Mouse (Mus musculus) kidney, embryonic 15.5 days (tissue): ENCODE measurements at regions not wholly inside any gene's neighbourhood (a gene's known extent, or its start where the extent isn't known, plus 50 kb on each side); places are given as distances from the start of the nearest gene placed in this dataset.

ENCODE experiments used
- ATAC-seq: fragments of 200-750 bp; cut with Nextera tagmentation; replicated peaks from 2 replicates; pipeline ENCODE4 v1.8.0; 2017; ENCODE audit warnings: moderate TSS enrichment; ENCODE audit not compliant: low FRiP score
- H3K27ac ChIP-seq: fragments of 300-500 bp; sonication (generic); 2 replicates; pipeline ENCODE4 v1.5.1; 2015; ENCODE audit warnings: mild to moderate bottlenecking, inconsistent platforms
- H3K27me3 ChIP-seq: fragments of 300-500 bp; sonication (generic); 2 replicates; pipeline ENCODE4 v1.6.1; 2015; ENCODE audit warnings: inconsistent platforms
- H3K36me3 ChIP-seq: fragments of 300-500 bp; sonication (generic); 2 replicates; pipeline ENCODE4 v1.6.1; 2015; ENCODE audit warnings: inconsistent platforms
- H3K4me1 ChIP-seq: fragments of 300-500 bp; sonication (generic); 2 replicates; pipeline ENCODE4 v1.6.1; 2015; ENCODE audit warnings: inconsistent platforms
- H3K4me2 ChIP-seq: fragments of 300-500 bp; sonication (generic); 2 replicates; pipeline ENCODE4 v1.6.1; 2015; ENCODE audit warnings: moderate library complexity, mild to moderate bottlenecking, inconsistent platforms
- H3K4me3 ChIP-seq: fragments of 300-500 bp; sonication (generic); replicated peaks from 2 replicates; pipeline ENCODE4 v1.5.1; 2015; ENCODE audit warnings: mild to moderate bottlenecking, inconsistent platforms
- H3K9ac ChIP-seq: fragments of 300-500 bp; sonication (generic); 2 replicates; pipeline ENCODE4 v1.6.1; 2015; ENCODE audit warnings: mild to moderate bottlenecking, inconsistent platforms
- H3K9me3 ChIP-seq: fragments of 300-500 bp; sonication (generic); replicated peaks from 2 replicates; pipeline ENCODE4 v1.6.1; 2016; ENCODE audit warnings: inconsistent platforms
- WGBS: fragments of 180-500 bp; shearing (Covaris S2); methylation state at CpG from one replicate; pipeline ENCODE4 v1.1.7; 2015; ENCODE audit warnings: mixed read lengths; 5-methylcytosine and 5-hydroxymethylcytosine counted together

GRCm38 (mm10) chr10:96685991-96686601 is 69.3 kb downstream of the Btg1 start:
- H3K4me1 ChIP-seq: peaks cover 36% of the 10 kb centered on the region
- H3K4me2 ChIP-seq: no peak overlapping the region
- H3K9ac ChIP-seq: no peak overlapping the region
- H3K36me3 ChIP-seq: no peaks in the 10 kb centered on the region
- H3K4me3 ChIP-seq: no peak overlapping the region
- H3K27ac ChIP-seq: peak overlapping the region; percentile 78
- no peaks in the 10 kb centered on the region for H3K9me3 ChIP-seq
- WGBS: 19% methylated on average over 5 of the region's 5 CpGs
- no peak; the same call in 1 of the 2 replicates for ATAC-seq
- H3K27me3 ChIP-seq: no peaks in the 10 kb centered on the region

DNA sequence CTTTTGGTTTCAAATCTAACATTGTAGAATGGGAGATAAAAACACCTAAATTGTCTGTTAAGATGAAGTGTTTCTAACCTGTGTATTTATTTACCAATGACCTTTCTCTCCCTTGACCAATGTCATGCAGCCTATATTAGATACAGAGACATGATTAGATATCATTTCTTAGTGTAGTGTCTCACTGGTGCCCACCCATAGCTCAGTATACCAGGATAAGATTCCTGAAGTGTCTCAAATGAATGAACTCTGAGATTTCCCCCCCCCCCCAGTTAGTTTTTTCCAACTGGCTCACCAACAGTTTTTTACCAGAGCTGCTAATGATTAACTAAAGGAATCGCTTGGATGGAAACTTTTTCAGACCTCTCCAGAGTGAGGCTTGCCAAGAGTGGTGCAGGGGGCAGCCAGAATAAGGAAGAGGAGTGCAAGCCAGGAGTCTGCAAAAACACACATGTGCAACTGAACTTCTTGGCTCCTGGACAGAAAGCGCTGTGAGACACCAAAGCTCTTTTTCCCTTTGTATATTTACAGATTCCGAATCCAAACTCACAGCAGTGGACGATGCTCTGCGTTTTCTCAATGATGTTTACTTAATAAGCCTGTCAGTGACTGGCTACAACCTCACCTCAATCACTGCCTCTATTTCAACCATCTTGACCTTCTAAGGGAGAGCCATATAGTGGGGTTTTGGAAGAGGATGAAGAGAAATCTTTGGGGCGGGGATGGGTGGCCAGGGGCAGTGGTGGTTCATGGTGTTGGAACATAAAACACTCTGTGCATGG is 70.0 kb downstream of the Btg1 start:
- peak overlapping the region; percentile 78 for H3K27ac ChIP-seq
- H3K36me3 ChIP-seq: no peaks in the 10 kb centered on the region
- 49% methylated on average over 6 of the region's 6 CpGs for WGBS
- no peaks in the 10 kb centered on the region for H3K9me3 ChIP-seq
- no peak overlapping the region for H3K9ac ChIP-seq
- H3K4me2 ChIP-seq: no peak overlapping the region
- no peak overlapping the region for H3K4me3 ChIP-seq
- no peaks in the 10 kb centered on the region for H3K27me3 ChIP-seq
- H3K4me1 ChIP-seq: peaks cover 40% of the 10 kb centered on the region
- peak; percentile 94 for ATAC-seq

DNA sequence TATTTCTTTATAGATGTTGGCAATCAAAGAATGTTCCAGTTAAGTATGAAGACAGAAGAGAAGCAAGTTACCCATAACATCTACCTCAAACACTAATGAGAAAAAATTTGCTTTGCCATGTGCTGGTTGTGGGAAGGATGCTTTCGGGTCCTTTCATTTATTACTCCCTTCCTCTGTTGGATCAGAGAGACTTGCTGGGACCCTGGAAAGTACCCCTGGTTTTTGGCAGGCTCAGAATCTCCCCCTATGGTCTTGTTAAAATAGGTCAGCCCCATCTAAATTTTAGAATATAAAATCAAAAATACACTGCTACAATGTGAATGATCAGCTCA is 70.6 kb downstream of the Btg1 start:
- Histone ChIP-seq H3K4me2 (no peak overlapping the region), H3K36me3 (no peaks in the 10 kb centered on the region), H3K4me3 (no peak overlapping the region), H3K4me1 (peaks cover 40% of the 10 kb centered on the region), H3K9ac (no peak overlapping the region), H3K9me3 (no peaks in the 10 kb centered on the region), H3K27ac (peak overlapping the region; percentile 78), H3K27me3 (no peaks in the 10 kb centered on the region)
- WGBS: 94% methylated on average over 1 of the region's 1 CpGs
- no peak for ATAC-seq

GRCm38 (mm10) chr10:96689976-96690867 is 73.4 kb downstream of the Btg1 start:
- Histone ChIP-seq H3K9me3 (no peaks in the 10 kb centered on the region), H3K27me3 (no peaks in the 10 kb centered on the region), H3K4me3 (no peak overlapping the region), H3K36me3 (no peaks in the 10 kb centered on the region), H3K4me1 (peaks cover 40% of the 10 kb centered on the region), H3K4me2 (no peak overlapping the region), H3K27ac (peak overlapping the region; percentile 66), H3K9ac (no peak overlapping the region)
- no peak for ATAC-seq
- 54% methylated on average over 11 of the region's 11 CpGs for WGBS

- Histone ChIP-seq H3K4me1 (peaks cover 35% of the 10 kb centered on the region), H3K9me3 (no peaks in the 10 kb centered on the region), H3K4me2 (no peak overlapping the region), H3K36me3 (no peaks in the 10 kb centered on the region), H3K4me3 (no peak overlapping the region), H3K27ac (peak overlapping the region; percentile 66), H3K27me3 (no peaks in the 10 kb centered on the region), H3K9ac (no peak overlapping the region)
- no peak for ATAC-seq
- WGBS: 26% methylated on average over 2 of the region's 2 CpGs
These were observed 74.1 kb downstream of the Btg1 start for GRCm38 (mm10) chr10:96690868-96691302.

DNA sequence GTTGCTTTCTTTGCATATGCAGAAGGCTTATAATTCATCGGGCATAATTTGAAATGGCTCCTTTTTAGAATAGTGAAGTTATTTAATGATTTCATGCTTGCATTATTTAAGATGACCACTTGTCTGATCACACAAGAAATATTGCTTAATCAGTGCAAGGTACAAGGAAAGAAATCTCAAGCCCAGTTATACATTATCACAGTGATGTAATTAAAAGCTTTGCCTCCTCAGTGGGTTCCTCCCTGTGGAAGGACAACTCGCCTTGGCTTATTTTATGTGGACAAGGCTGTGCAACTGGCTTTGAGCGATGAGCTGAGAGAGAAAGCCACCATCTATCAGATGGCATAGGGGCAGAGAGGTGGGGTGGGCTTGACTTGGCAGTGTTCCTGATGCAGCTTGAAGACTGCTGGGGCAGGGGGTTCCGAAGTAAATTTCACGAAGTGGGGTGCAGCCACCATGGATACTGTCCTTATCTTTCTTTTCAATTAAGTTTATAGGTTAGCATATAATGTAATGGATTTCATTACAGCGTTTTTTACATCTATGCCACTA is 74.6 kb downstream of the Btg1 start:
- H3K4me3 ChIP-seq: no peak overlapping the region
- H3K9me3 ChIP-seq: no peaks in the 10 kb centered on the region
- no peak for ATAC-seq
- H3K27ac ChIP-seq: no peak overlapping the region
- no peaks in the 10 kb centered on the region for H3K36me3 ChIP-seq
- peaks cover 30% of the 10 kb centered on the region for H3K4me1 ChIP-seq
- no peaks in the 10 kb centered on the region for H3K27me3 ChIP-seq
- 75% methylated on average over 6 of the region's 6 CpGs for WGBS
- no peak overlapping the region for H3K4me2 ChIP-seq
- no peak overlapping the region for H3K9ac ChIP-seq

DNA sequence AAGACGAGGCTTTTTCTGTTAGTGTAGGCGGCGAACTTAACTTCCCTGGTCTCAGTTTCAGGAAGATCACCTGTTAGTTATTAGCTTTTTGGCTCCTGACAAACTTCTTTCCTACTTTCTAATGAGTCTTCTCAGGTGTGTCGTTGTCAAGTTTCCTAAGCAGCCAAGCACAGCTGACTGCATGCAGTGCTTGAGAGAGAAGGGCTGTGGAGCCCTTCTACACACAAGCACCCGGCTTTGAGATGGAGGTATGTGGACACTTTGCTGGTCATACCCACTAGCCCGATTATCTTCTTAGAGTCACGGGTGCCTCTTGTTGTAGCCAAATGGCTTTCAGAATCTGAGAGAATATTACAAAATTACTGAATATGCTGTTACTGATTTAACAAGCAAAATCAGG is 76.0 kb downstream of the Btg1 start:
- no peaks in the 10 kb centered on the region for H3K36me3 ChIP-seq
- WGBS: 79% methylated on average over 7 of the region's 7 CpGs
- H3K27ac ChIP-seq: no peak overlapping the region
- ATAC-seq: no peak
- no peaks in the 10 kb centered on the region for H3K27me3 ChIP-seq
- H3K9ac ChIP-seq: no peak overlapping the region
- H3K4me1 ChIP-seq: peaks cover 21% of the 10 kb centered on the region
- H3K4me3 ChIP-seq: no peak overlapping the region
- no peak overlapping the region for H3K4me2 ChIP-seq
- H3K9me3 ChIP-seq: no peaks in the 10 kb centered on the region

DNA sequence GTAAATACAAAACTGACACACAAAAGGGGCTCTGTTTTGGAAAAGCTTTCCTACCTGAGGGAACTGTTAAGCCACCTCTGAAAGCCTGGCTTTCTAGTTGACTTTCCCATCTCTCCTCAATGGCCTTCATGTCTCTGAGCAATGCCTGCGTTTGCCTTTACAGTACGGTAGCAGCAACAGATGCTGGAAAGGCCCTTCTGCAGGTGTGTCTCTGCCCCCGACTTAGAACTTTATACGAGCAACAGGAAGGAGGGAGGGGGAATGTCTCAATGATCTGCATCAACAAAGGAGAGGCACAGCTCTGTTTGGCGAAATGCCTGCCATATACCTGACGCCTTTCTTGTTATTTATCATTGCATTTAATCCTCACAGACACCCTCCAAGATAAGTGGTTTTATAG is 77.0 kb downstream of the Btg1 start:
- H3K4me3 ChIP-seq: no peak overlapping the region
- no peak overlapping the region for H3K4me2 ChIP-seq
- H3K9ac ChIP-seq: no peak overlapping the region
- ATAC-seq: no peak
- H3K9me3 ChIP-seq: no peaks in the 10 kb centered on the region
- peaks cover 19% of the 10 kb centered on the region for H3K4me1 ChIP-seq
- H3K36me3 ChIP-seq: no peaks in the 10 kb centered on the region
- no peaks in the 10 kb centered on the region for H3K27me3 ChIP-seq
- WGBS: 63% methylated on average over 6 of the region's 6 CpGs
- no peak overlapping the region for H3K27ac ChIP-seq

DNA sequence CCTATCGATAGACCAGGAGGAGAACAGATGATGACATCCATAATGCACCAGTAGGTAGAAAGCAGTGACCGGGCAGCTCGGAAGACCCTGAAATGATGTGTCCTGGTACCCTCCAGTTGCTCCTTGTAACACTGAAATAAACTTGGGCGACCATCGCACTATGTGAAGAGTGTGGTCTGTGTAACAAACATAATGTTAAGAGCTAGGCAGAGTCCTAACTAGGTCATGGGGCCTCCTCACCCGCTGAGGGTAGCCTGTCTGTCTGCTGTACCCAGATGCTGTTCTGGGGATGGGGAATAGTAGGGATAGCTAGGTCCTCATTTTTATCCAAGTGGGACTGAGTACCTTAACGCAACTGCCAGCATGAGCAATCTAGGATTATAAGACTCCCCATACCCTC is 79.8 kb downstream of the Btg1 start:
- Histone ChIP-seq H3K4me1 (peaks cover 6% of the 10 kb centered on the region; the same call in 1 of the 2 replicates), H3K4me2 (no peak overlapping the region), H3K4me3 (no peak overlapping the region), H3K9me3 (no peaks in the 10 kb centered on the region), H3K27me3 (no peaks in the 10 kb centered on the region), H3K27ac (no peak overlapping the region), H3K36me3 (no peaks in the 10 kb centered on the region), H3K9ac (no peak overlapping the region)
- WGBS: 95% methylated on average over 7 of the region's 7 CpGs
- no peak for ATAC-seq

GRCm38 (mm10) chr10:96697781-96698180 is 81.0 kb downstream of the Btg1 start:
- Histone ChIP-seq H3K9ac (no peak overlapping the region), H3K36me3 (no peaks in the 10 kb centered on the region), H3K4me1 (peaks cover 6% of the 10 kb centered on the region; the same call in 1 of the 2 replicates), H3K4me3 (no peak overlapping the region), H3K27ac (0 out of 2 replicates have a peak overlapping the region, but pooled peaks have one; percentile 10), H3K4me2 (no peak overlapping the region), H3K27me3 (no peaks in the 10 kb centered on the region), H3K9me3 (no peaks in the 10 kb centered on the region)
- 0 out of 2 replicates have a peak, but pooled peaks have one; percentile 62 for ATAC-seq
- 43% methylated on average over 3 of the region's 3 CpGs for WGBS

DNA sequence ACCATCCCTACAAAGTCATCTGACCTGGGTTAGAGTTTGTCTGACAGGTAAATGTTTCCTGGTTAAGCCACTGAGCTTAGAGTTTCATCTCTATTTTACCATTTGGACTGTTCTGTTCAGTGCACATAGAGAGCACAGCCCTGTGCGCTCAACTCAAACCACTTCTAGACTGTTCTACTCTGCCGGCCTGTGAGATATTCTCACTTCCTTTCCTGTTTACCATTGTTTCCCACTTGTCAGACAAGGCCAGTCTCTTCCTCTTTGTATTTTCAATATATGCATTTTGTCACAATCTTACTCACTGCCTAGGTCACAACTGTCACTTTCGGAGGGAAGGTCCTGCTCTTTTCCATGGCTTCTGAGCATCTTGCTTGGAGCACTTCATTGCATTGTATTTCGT is 89.8 kb downstream of the Btg1 start:
- WGBS: 86% methylated on average over 4 of the region's 4 CpGs
- no peak overlapping the region for H3K4me3 ChIP-seq
- no peak overlapping the region for H3K4me2 ChIP-seq
- H3K4me1 ChIP-seq: no peaks in the 10 kb centered on the region
- H3K27me3 ChIP-seq: no peaks in the 10 kb centered on the region
- no peaks in the 10 kb centered on the region for H3K36me3 ChIP-seq
- H3K27ac ChIP-seq: no peak overlapping the region
- no peak for ATAC-seq
- H3K9ac ChIP-seq: no peak overlapping the region
- no peaks in the 10 kb centered on the region for H3K9me3 ChIP-seq

GRCm38 (mm10) chr10:96708471-96708870 is 91.7 kb downstream of the Btg1 start:
- no peak for ATAC-seq
- WGBS: 95% methylated on average over 2 of the region's 2 CpGs
- Histone ChIP-seq H3K4me3 (no peak overlapping the region), H3K27ac (no peak overlapping the region), H3K4me2 (no peak overlapping the region), H3K9ac (no peak overlapping the region), H3K36me3 (no peaks in the 10 kb centered on the region), H3K27me3 (no peaks in the 10 kb centered on the region), H3K9me3 (no peaks in the 10 kb centered on the region), H3K4me1 (no peaks in the 10 kb centered on the region)
